ENCODE assay signal across 12 mouse cellular contexts in genomic region chr11:97819102-97819501, GRCm38 (mm10). TPM values are rescaled to one million over a fixed set of nuclear protein-coding genes. Genes with fewer than 3 reads are reported as not detected.
DNase-seq lines count a peak whose midpoint lies in the region; ATAC-seq lines count a peak whose summit lies in the region.
"Had no signal": no experiment of that assay in that cellular context is flagged by ENCODE, and none has a peak within 500 bp of the region (broad histone marks: within the 10 kb centered on the region; RNA-seq: fewer than 3 reads in every experiment).

No protein-coding gene starts in this region.

- no peak for ATAC-seq in heart, embryonic 16.5 days (replicated peaks; ENCODE audit: extremely low read depth, insufficient read depth, low FRiP score)
- ATAC-seq in hindbrain, embryonic 12.5 days (ENCODE audit: low FRiP score) = no peak
- no peak for ATAC-seq in midbrain, embryonic 15.5 days (replicated peaks)
- ATAC-seq: inflammation-experienced regulatory T-cells, adult 6 months had no signal

- peak overlapping the region; percentile 73 for H3K27ac ChIP-seq in heart, embryonic 16.5 days (ENCODE audit: low read length)
- peak overlapping the region; percentile 93 for H3K27ac ChIP-seq in embryonic facial prominence, embryonic 10.5 days (replicated peaks)
- H3K27ac ChIP-seq in hindbrain, embryonic 12.5 days = peak overlapping the region; percentile 83
- H3K27ac ChIP-seq in midbrain, embryonic 15.5 days = peak overlapping the region; percentile 71

- intact Hi-C loops in heart, postnatal 36 days (cut with DNase I) = no loop called here

- H3K4me3 ChIP-seq in heart, embryonic 16.5 days (ENCODE audit: low read length) = no peak overlapping the region
- H3K4me3 ChIP-seq in embryonic facial prominence, embryonic 10.5 days = peak overlapping the region; percentile 39; the same call in 1 of the 2 replicates
- no peak overlapping the region for H3K4me3 ChIP-seq in hindbrain, embryonic 12.5 days
- H3K4me3 ChIP-seq in midbrain, embryonic 15.5 days = no peak overlapping the region

- H3K36me3 ChIP-seq in heart, embryonic 16.5 days (ENCODE audit: control insufficient read depth, insufficient read depth) = peaks cover 10% of the 10 kb centered on the region; the same call in 1 of the 2 replicates
- peaks cover 80% of the 10 kb centered on the region for H3K36me3 ChIP-seq in embryonic facial prominence, embryonic 10.5 days (replicated peaks)
- peaks cover 50% of the 10 kb centered on the region for H3K36me3 ChIP-seq in hindbrain, embryonic 12.5 days
- H3K36me3 ChIP-seq in midbrain, embryonic 15.5 days (replicated peaks) = peaks cover 8% of the 10 kb centered on the region; the same call in 1 of the 2 replicates

- DNase-seq in heart, postnatal 36 days = no peak
- no peak for DNase-seq in embryonic facial prominence, embryonic 10.5 days (ENCODE audit: low spot score)
- no peak for DNase-seq in yolk sac, embryonic 10.5 days (ENCODE audit: low spot score)
- no peak for DNase-seq in urinary bladder, postnatal 4 days (ENCODE audit: low spot score in 2 of 2)
- no peak for DNase-seq in adrenal gland, postnatal 4 days (ENCODE audit: low spot score in 2 of 2)
- DNase-seq: thymus, postnatal 25 days had no signal

- 49% methylated on average over 4 of the region's 4 CpGs for WGBS in heart, embryonic 16.5 days
- 60% methylated on average over 4 of the region's 4 CpGs for WGBS in embryonic facial prominence, embryonic 10.5 days
- WGBS in hindbrain, embryonic 12.5 days = 60% methylated on average over 4 of the region's 4 CpGs
- 48% methylated on average over 4 of the region's 4 CpGs for WGBS in midbrain, embryonic 15.5 days

- peaks cover 56% of the 10 kb centered on the region for H3K4me1 ChIP-seq in heart, embryonic 16.5 days (ENCODE audit: control insufficient read depth, insufficient read depth, low read length)
- peaks cover 75% of the 10 kb centered on the region for H3K4me1 ChIP-seq in embryonic facial prominence, embryonic 10.5 days
- peaks cover 40% of the 10 kb centered on the region for H3K4me1 ChIP-seq in hindbrain, embryonic 12.5 days
- peaks cover 33% of the 10 kb centered on the region for H3K4me1 ChIP-seq in midbrain, embryonic 15.5 days

- no peak overlapping the region for H3K4me2 ChIP-seq in heart, embryonic 16.5 days (ENCODE audit: low read depth, low read length)
- H3K4me2 ChIP-seq in hindbrain, embryonic 12.5 days (replicated peaks) = no peak overlapping the region
- H3K4me2 ChIP-seq in midbrain, embryonic 15.5 days = no peak overlapping the region

- no peaks in the 10 kb centered on the region for H3K27me3 ChIP-seq in heart, embryonic 16.5 days (ENCODE audit: control insufficient read depth, insufficient read depth, low read length)
- H3K27me3 ChIP-seq in embryonic facial prominence, embryonic 10.5 days (replicated peaks; ENCODE audit: low read depth, poor library complexity, severe bottlenecking) = no peaks in the 10 kb centered on the region
- H3K27me3 ChIP-seq in hindbrain, embryonic 12.5 days = no peaks in the 10 kb centered on the region
- no peaks in the 10 kb centered on the region for H3K27me3 ChIP-seq in midbrain, embryonic 15.5 days (replicated peaks)
- H3K27me3 ChIP-seq: CH12.LX had no signal

- H3K9me3 ChIP-seq in heart, embryonic 16.5 days (replicated peaks; ENCODE audit: control insufficient read depth, low read length) = no peaks in the 10 kb centered on the region
- no peaks in the 10 kb centered on the region for H3K9me3 ChIP-seq in embryonic facial prominence, embryonic 10.5 days
- no peaks in the 10 kb centered on the region for H3K9me3 ChIP-seq in hindbrain, embryonic 12.5 days (replicated peaks)
- H3K9me3 ChIP-seq in midbrain, embryonic 15.5 days = no peaks in the 10 kb centered on the region

- peak overlapping the region; percentile 46 for H3K9ac ChIP-seq in heart, embryonic 16.5 days (ENCODE audit: low read length)
- H3K9ac ChIP-seq in hindbrain, embryonic 12.5 days = 0 out of 2 replicates have a peak overlapping the region, but pooled peaks have one; percentile 39
- no peak overlapping the region for H3K9ac ChIP-seq in midbrain, embryonic 15.5 days

RNA-seq across cellular contexts. Expression of gene Lasp1, which starts 20.3 kb away (rescaled TPM):
- 52.9 and 59.0 TPM in 2 replicates for polyA plus RNA-seq in heart, embryonic 16.5 days (2015; fragmentation: Nextera tagmentation; extraction: Ambion mirVana)
- total RNA-seq in heart, postnatal 36 days (2021) = 10 to 100 TPM; 37.7 to 40.7 TPM
- polyA plus RNA-seq in embryonic facial prominence, embryonic 10.5 days (2016; fragmentation: Nextera tagmentation; extraction: Ambion mirVana) = 90.5 and 98.7 TPM in 2 replicates
- 111 and 120 TPM in 2 replicates for polyA plus RNA-seq in hindbrain, embryonic 12.5 days (2016; fragmentation: Nextera tagmentation; extraction: Ambion mirVana)
- 198 and 199 TPM in 2 replicates for polyA plus RNA-seq in midbrain, embryonic 15.5 days (2015; fragmentation: Nextera tagmentation; extraction: Ambion mirVana)
- total RNA-seq in adrenal gland, postnatal 4 days (2021) = 100 to 1,000 TPM; 184 to 192 TPM

RNA-seq across cellular contexts. Expression of gene B230217C12Rik, which starts 21.5 kb away (rescaled TPM):
- 2.5 and 3.2 TPM in 2 replicates for polyA plus RNA-seq in heart, embryonic 16.5 days (2015; fragmentation: Nextera tagmentation; extraction: Ambion mirVana)
- 1 to 10 TPM in 1 of 2 experiments, under 1 TPM in 1; 1.00 to 1.4 TPM for total RNA-seq in heart, postnatal 36 days (2021)
- 14.0 and 16.0 TPM in 2 replicates for polyA plus RNA-seq in embryonic facial prominence, embryonic 10.5 days (2016; fragmentation: Nextera tagmentation; extraction: Ambion mirVana)
- polyA plus RNA-seq in hindbrain, embryonic 12.5 days (2016; fragmentation: Nextera tagmentation; extraction: Ambion mirVana) = 14.1 and 14.8 TPM in 2 replicates
- polyA plus RNA-seq in midbrain, embryonic 15.5 days (2015; fragmentation: Nextera tagmentation; extraction: Ambion mirVana) = 33.3 and 33.8 TPM in 2 replicates
- total RNA-seq in adrenal gland, postnatal 4 days (2021) = 1 to 10 TPM; 6.6 to 6.7 TPM

RNA-seq across cellular contexts. Expression of gene Rpl23, which starts 36.9 kb away (rescaled TPM):
- 299 and 310 TPM in 2 replicates for polyA plus RNA-seq in heart, embryonic 16.5 days (2015; fragmentation: Nextera tagmentation; extraction: Ambion mirVana)
- 100 to 1,000 TPM; 522 TPM for total RNA-seq in heart, postnatal 36 days (2021)
- 481 and 487 TPM in 2 replicates for polyA plus RNA-seq in embryonic facial prominence, embryonic 10.5 days (2016; fragmentation: Nextera tagmentation; extraction: Ambion mirVana)
- 347 and 376 TPM in 2 replicates for polyA plus RNA-seq in hindbrain, embryonic 12.5 days (2016; fragmentation: Nextera tagmentation; extraction: Ambion mirVana)
- 259 and 277 TPM in 2 replicates for polyA plus RNA-seq in midbrain, embryonic 15.5 days (2015; fragmentation: Nextera tagmentation; extraction: Ambion mirVana)
- 1,000 to 10,000 TPM; 1,280 to 1,304 TPM for total RNA-seq in adrenal gland, postnatal 4 days (2021)

RNA-seq across cellular contexts. Expression of gene 1700001P01Rik, which starts 43.4 kb away (rescaled TPM):
- polyA plus RNA-seq in heart, embryonic 16.5 days (2015; fragmentation: Nextera tagmentation; extraction: Ambion mirVana) = 0.25 and 0.41 TPM in 2 replicates
- total RNA-seq in heart, postnatal 36 days (2021) = not detected
- polyA plus RNA-seq in embryonic facial prominence, embryonic 10.5 days (2016; fragmentation: Nextera tagmentation; extraction: Ambion mirVana) = 0.85 and 1.1 TPM in 2 replicates
- polyA plus RNA-seq in hindbrain, embryonic 12.5 days (2016; fragmentation: Nextera tagmentation; extraction: Ambion mirVana) = 0.68 and 0.98 TPM in 2 replicates
- 0.50 and 1.1 TPM in 2 replicates for polyA plus RNA-seq in midbrain, embryonic 15.5 days (2015; fragmentation: Nextera tagmentation; extraction: Ambion mirVana)
- under 1 TPM in 1 of 2 experiments, not detected in 1; 0.87 TPM for total RNA-seq in adrenal gland, postnatal 4 days (2021)
- total RNA-seq: adrenal gland, postnatal 14 days had no signal

RNA-seq across cellular contexts. Expression of gene Cwc25, which starts 52.7 kb away (rescaled TPM):
- 10.7 and 12.5 TPM in 2 replicates for polyA plus RNA-seq in heart, embryonic 16.5 days (2015; fragmentation: Nextera tagmentation; extraction: Ambion mirVana)
- 1 to 10 TPM; 7.5 to 7.9 TPM for total RNA-seq in heart, postnatal 36 days (2021)
- 22.0 and 24.2 TPM in 2 replicates for polyA plus RNA-seq in embryonic facial prominence, embryonic 10.5 days (2016; fragmentation: Nextera tagmentation; extraction: Ambion mirVana)
- polyA plus RNA-seq in hindbrain, embryonic 12.5 days (2016; fragmentation: Nextera tagmentation; extraction: Ambion mirVana) = 22.0 and 25.4 TPM in 2 replicates
- 16.2 and 17.6 TPM in 2 replicates for polyA plus RNA-seq in midbrain, embryonic 15.5 days (2015; fragmentation: Nextera tagmentation; extraction: Ambion mirVana)
- total RNA-seq in adrenal gland, postnatal 4 days (2021) = 10 to 100 TPM; 23.0 to 24.5 TPM
